Mouse (Mus musculus): ENCODE results near the gene Ipo9. TPM values are rescaled to one million over a fixed set of nuclear protein-coding genes. Genes with fewer than 3 reads are reported as not detected.

The Ipo9 gene
- 193 and 205 TPM in 2 replicates for polyA plus RNA-seq (2014; fragmentation: Nextera tagmentation; extraction: Ambion mirVana)

DNA sequence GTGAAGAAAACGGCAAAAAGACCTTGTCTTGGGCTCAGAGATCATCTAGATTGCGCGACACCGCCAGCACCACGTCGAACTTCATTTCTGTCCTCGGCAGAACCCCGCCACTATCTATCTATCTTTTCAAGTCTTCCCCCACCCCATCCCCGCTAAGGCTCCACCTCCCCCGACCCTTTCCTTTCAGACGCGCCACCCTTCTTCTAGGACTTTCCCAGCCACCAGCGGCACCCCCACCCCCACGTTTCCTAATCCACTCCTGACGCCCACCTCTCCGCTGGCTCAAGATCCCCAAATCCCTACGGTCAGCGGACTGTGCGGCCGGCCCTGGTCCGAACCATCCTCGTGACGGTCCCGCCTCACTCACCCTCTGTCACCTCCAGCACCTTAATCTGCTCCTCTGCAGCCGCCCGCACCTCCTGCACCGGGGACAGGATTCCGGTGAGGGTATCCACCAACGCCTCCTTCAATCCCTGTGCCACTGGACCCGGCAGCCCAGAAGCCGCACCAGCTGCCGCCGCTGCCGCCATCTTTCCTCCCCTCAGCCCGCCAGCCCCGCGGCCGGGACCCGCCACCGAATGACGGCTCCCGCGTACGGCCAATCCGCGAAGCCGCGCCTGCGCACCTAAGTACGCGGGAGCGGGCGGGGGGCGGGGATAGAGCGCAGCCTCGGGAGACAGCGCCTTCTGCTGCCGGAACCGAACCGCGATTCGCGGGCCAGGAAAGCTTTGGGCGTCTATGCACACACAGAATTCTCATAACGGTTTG is at the start of gene Ipo9:
Gene Ipo9, minus strand, starts transcription at position 599 of the 768 bp plus-strand sequence.
- under 1% methylated on average over 65 of the region's 65 CpGs for WGBS
- H3K4me3 ChIP-seq (ENCODE audit: low read depth, low read length) = peak within 1 kb of the TSS; percentile 93

GRCm38 (mm10) chr1:135475571-135475895 is 45.2 kb upstream of the Ipo9 start:
- DNase-seq (ENCODE audit: low spot score) (peak; percentile 53), ATAC-seq (replicated peaks; ENCODE audit: insufficient number of reproducible peaks, low FRiP score, low TSS enrichment, low read depth) (no peak)
- Histone ChIP-seq H3K27ac (replicated peaks; ENCODE audit: low read depth, low read length) (no peak overlapping the region), H3K36me3 (replicated peaks; ENCODE audit: control insufficient read depth, insufficient read depth, low read depth, low read length) (no peaks in the 10 kb centered on the region; the same call in 1 of the 2 replicates), H3K4me2 (ENCODE audit: low read depth, low read length) (no peak overlapping the region), H3K9ac (replicated peaks; ENCODE audit: low read length) (peak overlapping the region; percentile 23; the same call in 1 of the 2 replicates), H3K27me3 (ENCODE audit: control insufficient read depth, insufficient read depth, low read length) (no peaks in the 10 kb centered on the region), H3K4me3 (ENCODE audit: low read depth, low read length) (no peak overlapping the region), H3K4me1 (ENCODE audit: control insufficient read depth, insufficient read depth, low read length) (no peaks in the 10 kb centered on the region), H3K9me3 (replicated peaks; ENCODE audit: control insufficient read depth, low read length) (no peaks in the 10 kb centered on the region)
- 72% methylated on average over 7 of the region's 7 CpGs for WGBS

More for the DNA sequence above, at the start of gene Ipo9:
- H3K4me1 ChIP-seq (ENCODE audit: control insufficient read depth, insufficient read depth, low read length) = no peaks in the 10 kb centered on the region
- peak within 1 kb of the TSS; percentile 86 for H3K27ac ChIP-seq (replicated peaks; ENCODE audit: low read depth, low read length)
- H3K9me3 ChIP-seq (replicated peaks; ENCODE audit: control insufficient read depth, low read length) = no peaks in the 10 kb centered on the region
- H3K4me2 ChIP-seq (ENCODE audit: low read depth, low read length) = peak within 1 kb of the TSS; percentile 43
- ATAC-seq (replicated peaks; ENCODE audit: insufficient number of reproducible peaks, low FRiP score, low TSS enrichment, low read depth) = peak; percentile 88
- no peaks in the 10 kb centered on the region for H3K27me3 ChIP-seq (ENCODE audit: control insufficient read depth, insufficient read depth, low read length)
- DNase-seq (ENCODE audit: low spot score) = peak; percentile 95
- H3K9ac ChIP-seq (replicated peaks; ENCODE audit: low read length) = peak within 1 kb of the TSS; percentile 99
- no peaks in the 10 kb centered on the region; the same call in 1 of the 2 replicates for H3K36me3 ChIP-seq (replicated peaks; ENCODE audit: control insufficient read depth, insufficient read depth, low read depth, low read length)

DNA sequence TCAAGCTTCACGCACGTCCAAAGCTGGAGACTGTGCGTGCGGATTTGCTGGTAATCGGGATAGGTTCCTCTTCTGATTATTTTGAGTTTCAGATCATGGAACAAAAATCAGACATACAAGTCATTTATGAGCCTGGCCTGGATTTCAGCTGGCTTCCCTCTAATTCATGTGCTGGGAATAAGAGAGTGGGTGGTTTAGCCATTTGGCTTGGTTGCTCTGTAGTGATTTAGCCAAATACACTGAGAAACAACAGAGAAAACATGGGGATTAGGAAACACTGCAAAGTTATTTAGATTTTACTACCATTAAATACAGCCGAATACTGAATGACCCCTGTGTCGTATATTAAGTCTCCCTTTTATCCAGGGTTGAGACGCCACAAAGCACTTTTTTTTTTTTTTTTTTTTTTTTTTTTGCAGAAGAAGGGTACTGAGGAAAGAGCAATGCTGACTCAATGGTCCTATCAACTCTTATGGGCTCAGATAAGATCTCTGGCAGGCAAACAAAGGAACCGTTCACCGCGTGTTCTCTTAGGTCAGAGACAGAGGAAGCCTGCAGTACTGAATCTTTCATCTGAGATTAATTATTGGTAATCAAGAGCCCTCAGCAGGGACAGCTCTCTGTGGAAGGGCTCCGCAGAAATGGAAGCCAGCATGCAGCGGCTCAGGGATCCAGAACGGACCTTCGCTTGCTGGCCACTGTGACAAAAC is 44.7 kb upstream of the Ipo9 start:
- DNase-seq (ENCODE audit: low spot score) (peak; percentile 64), ATAC-seq (replicated peaks; ENCODE audit: insufficient number of reproducible peaks, low FRiP score, low TSS enrichment, low read depth) (no peak)
- Histone ChIP-seq H3K27ac (replicated peaks; ENCODE audit: low read depth, low read length) (no peak overlapping the region), H3K36me3 (replicated peaks; ENCODE audit: control insufficient read depth, insufficient read depth, low read depth, low read length) (no peaks in the 10 kb centered on the region; the same call in 1 of the 2 replicates), H3K4me3 (ENCODE audit: low read depth, low read length) (no peak overlapping the region), H3K9me3 (replicated peaks; ENCODE audit: control insufficient read depth, low read length) (no peaks in the 10 kb centered on the region), H3K4me2 (ENCODE audit: low read depth, low read length) (no peak overlapping the region), H3K4me1 (ENCODE audit: control insufficient read depth, insufficient read depth, low read length) (no peaks in the 10 kb centered on the region), H3K27me3 (ENCODE audit: control insufficient read depth, insufficient read depth, low read length) (no peaks in the 10 kb centered on the region), H3K9ac (replicated peaks; ENCODE audit: low read length) (peak overlapping the region; percentile 23; the same call in 1 of the 2 replicates)
- 50% methylated on average over 15 of the region's 15 CpGs for WGBS

- Histone ChIP-seq H3K36me3 (replicated peaks; ENCODE audit: control insufficient read depth, insufficient read depth, low read depth, low read length) (no peaks in the 10 kb centered on the region; the same call in 1 of the 2 replicates), H3K4me3 (ENCODE audit: low read depth, low read length) (no peak overlapping the region), H3K9ac (replicated peaks; ENCODE audit: low read length) (no peak overlapping the region), H3K4me1 (ENCODE audit: control insufficient read depth, insufficient read depth, low read length) (no peaks in the 10 kb centered on the region), H3K9me3 (replicated peaks; ENCODE audit: control insufficient read depth, low read length) (no peaks in the 10 kb centered on the region), H3K27ac (replicated peaks; ENCODE audit: low read depth, low read length) (no peak overlapping the region), H3K4me2 (ENCODE audit: low read depth, low read length) (no peak overlapping the region), H3K27me3 (ENCODE audit: control insufficient read depth, insufficient read depth, low read length) (no peaks in the 10 kb centered on the region)
- WGBS = 72% methylated on average over 5 of the region's 5 CpGs
- ATAC-seq (replicated peaks; ENCODE audit: insufficient number of reproducible peaks, low FRiP score, low TSS enrichment, low read depth) (no peak), DNase-seq (ENCODE audit: low spot score) (no peak)
These were observed 42.2 kb upstream of the Ipo9 start for GRCm38 (mm10) chr1:135472536-135472935.

DNA sequence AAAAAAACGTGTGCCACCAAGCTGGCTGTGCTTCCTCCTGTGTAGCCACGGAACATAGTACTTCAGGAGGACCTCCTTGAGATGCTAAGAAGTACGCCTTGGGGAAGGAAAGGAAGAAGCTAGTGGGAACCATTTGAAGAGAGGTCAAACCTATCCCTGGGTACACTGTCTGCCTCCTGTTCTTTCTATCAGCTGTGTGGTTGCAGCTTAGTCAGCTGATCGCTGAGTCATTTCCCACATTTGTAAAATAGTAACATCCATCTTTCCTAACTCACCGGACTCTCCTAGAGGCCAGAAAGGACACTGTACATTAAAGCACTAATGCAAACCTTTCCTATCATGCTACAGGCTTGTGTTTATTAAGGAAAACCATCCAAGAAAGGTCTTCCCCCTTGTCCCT is 41.4 kb upstream of the Ipo9 start:
- ATAC-seq (replicated peaks; ENCODE audit: insufficient number of reproducible peaks, low FRiP score, low TSS enrichment, low read depth) (no peak), DNase-seq (ENCODE audit: low spot score) (no peak)
- no peak overlapping the region for H3K4me2 ChIP-seq (ENCODE audit: low read depth, low read length)
- no peaks in the 10 kb centered on the region for H3K27me3 ChIP-seq (ENCODE audit: control insufficient read depth, insufficient read depth, low read length)
- no peaks in the 10 kb centered on the region; the same call in 1 of the 2 replicates for H3K36me3 ChIP-seq (replicated peaks; ENCODE audit: control insufficient read depth, insufficient read depth, low read depth, low read length)
- 81% methylated on average over 5 of the region's 5 CpGs for WGBS
- no peaks in the 10 kb centered on the region for H3K4me1 ChIP-seq (ENCODE audit: control insufficient read depth, insufficient read depth, low read length)
- H3K27ac ChIP-seq (replicated peaks; ENCODE audit: low read depth, low read length) = no peak overlapping the region
- no peak overlapping the region for H3K9ac ChIP-seq (replicated peaks; ENCODE audit: low read length)
- H3K9me3 ChIP-seq (replicated peaks; ENCODE audit: control insufficient read depth, low read length) = no peaks in the 10 kb centered on the region
- no peak overlapping the region for H3K4me3 ChIP-seq (ENCODE audit: low read depth, low read length)

DNA sequence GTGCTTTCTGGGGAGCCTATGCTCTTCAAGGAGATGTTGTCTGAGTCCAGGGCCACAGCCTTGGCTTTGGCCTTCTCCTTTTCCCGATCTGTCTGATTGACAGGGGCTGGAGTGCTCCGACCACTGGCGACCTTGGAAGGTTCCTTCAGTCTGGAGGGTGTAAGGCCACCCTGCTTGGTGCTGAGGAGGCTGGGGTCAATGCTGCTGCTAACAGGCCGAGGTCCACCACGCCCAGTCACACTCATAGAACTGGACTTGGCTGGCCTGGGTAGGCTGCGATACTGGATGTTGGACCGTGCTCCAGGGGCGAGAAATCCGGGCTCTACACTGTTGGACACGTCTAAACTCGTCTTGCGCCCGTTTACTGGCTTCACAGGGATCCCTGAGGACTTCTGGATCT is 40.2 kb upstream of the Ipo9 start:
- Histone ChIP-seq H3K4me3 (ENCODE audit: low read depth, low read length) (no peak overlapping the region), H3K27me3 (ENCODE audit: control insufficient read depth, insufficient read depth, low read length) (no peaks in the 10 kb centered on the region), H3K36me3 (replicated peaks; ENCODE audit: control insufficient read depth, insufficient read depth, low read depth, low read length) (no peaks in the 10 kb centered on the region; the same call in 1 of the 2 replicates), H3K27ac (replicated peaks; ENCODE audit: low read depth, low read length) (no peak overlapping the region), H3K4me2 (ENCODE audit: low read depth, low read length) (no peak overlapping the region), H3K9me3 (replicated peaks; ENCODE audit: control insufficient read depth, low read length) (no peaks in the 10 kb centered on the region), H3K9ac (replicated peaks; ENCODE audit: low read length) (no peak overlapping the region), H3K4me1 (ENCODE audit: control insufficient read depth, insufficient read depth, low read length) (no peaks in the 10 kb centered on the region)
- WGBS = 89% methylated on average over 13 of the region's 13 CpGs
- DNase-seq (ENCODE audit: low spot score) = no peak
- ATAC-seq (replicated peaks; ENCODE audit: insufficient number of reproducible peaks, low FRiP score, low TSS enrichment, low read depth) = no peak

GRCm38 (mm10) chr1:135467462-135467861 is 37.2 kb upstream of the Ipo9 start:
- H3K36me3 ChIP-seq (replicated peaks; ENCODE audit: control insufficient read depth, insufficient read depth, low read depth, low read length) = no peaks in the 10 kb centered on the region; the same call in 1 of the 2 replicates
- H3K4me3 ChIP-seq (ENCODE audit: low read depth, low read length) = no peak overlapping the region
- no peak for ATAC-seq (replicated peaks; ENCODE audit: insufficient number of reproducible peaks, low FRiP score, low TSS enrichment, low read depth)
- no peaks in the 10 kb centered on the region for H3K9me3 ChIP-seq (replicated peaks; ENCODE audit: control insufficient read depth, low read length)
- no peaks in the 10 kb centered on the region for H3K4me1 ChIP-seq (ENCODE audit: control insufficient read depth, insufficient read depth, low read length)
- WGBS = 94% methylated on average over 5 of the region's 5 CpGs
- H3K27me3 ChIP-seq (ENCODE audit: control insufficient read depth, insufficient read depth, low read length) = no peaks in the 10 kb centered on the region
- H3K4me2 ChIP-seq (ENCODE audit: low read depth, low read length) = no peak overlapping the region
- no peak overlapping the region for H3K9ac ChIP-seq (replicated peaks; ENCODE audit: low read length)
- no peak overlapping the region for H3K27ac ChIP-seq (replicated peaks; ENCODE audit: low read depth, low read length)
- no peak for DNase-seq (ENCODE audit: low spot score)

- Histone ChIP-seq H3K4me2 (ENCODE audit: low read depth, low read length) (no peak overlapping the region), H3K9ac (replicated peaks; ENCODE audit: low read length) (no peak overlapping the region), H3K9me3 (replicated peaks; ENCODE audit: control insufficient read depth, low read length) (no peaks in the 10 kb centered on the region), H3K27me3 (ENCODE audit: control insufficient read depth, insufficient read depth, low read length) (no peaks in the 10 kb centered on the region), H3K27ac (replicated peaks; ENCODE audit: low read depth, low read length) (no peak overlapping the region), H3K4me1 (ENCODE audit: control insufficient read depth, insufficient read depth, low read length) (no peaks in the 10 kb centered on the region), H3K4me3 (ENCODE audit: low read depth, low read length) (no peak overlapping the region), H3K36me3 (replicated peaks; ENCODE audit: control insufficient read depth, insufficient read depth, low read depth, low read length) (no peaks in the 10 kb centered on the region; the same call in 1 of the 2 replicates)
- WGBS = 73% methylated on average over 3 of the region's 3 CpGs
- DNase-seq (ENCODE audit: low spot score) (no peak), ATAC-seq (replicated peaks; ENCODE audit: insufficient number of reproducible peaks, low FRiP score, low TSS enrichment, low read depth) (no peak)
These were observed 36.6 kb upstream of the Ipo9 start for GRCm38 (mm10) chr1:135466935-135467334.

Measured in embryonic facial prominence, embryonic 11.5 days (tissue).